Mouse (Mus musculus) thymus, adult 2 months (tissue): ENCODE results near the gene Slc48a1.

Experiments
- CTCF ChIP-seq: fragments of 200-500 bp; IDR thresholded peaks from 2 replicates; pipeline ENCODE4 v1.5.1; 2012; ENCODE audit warnings: mild to moderate bottlenecking, control low read depth, low read length, moderate library complexity, borderline replicate concordance; ENCODE audit not compliant: control insufficient read depth, poor library complexity, insufficient read depth; ENCODE audit errors: extremely low read depth
- POLR2A ChIP-seq: fragments of 200-500 bp; IDR thresholded peaks from 2 replicates; pipeline ENCODE4 v1.6.1; 2012; ENCODE audit warnings: mild to moderate bottlenecking, low read length, control low read depth, moderate library complexity; ENCODE audit not compliant: control insufficient read depth, poor library complexity, insufficient read depth; ENCODE audit errors: extremely low read depth

DNA sequence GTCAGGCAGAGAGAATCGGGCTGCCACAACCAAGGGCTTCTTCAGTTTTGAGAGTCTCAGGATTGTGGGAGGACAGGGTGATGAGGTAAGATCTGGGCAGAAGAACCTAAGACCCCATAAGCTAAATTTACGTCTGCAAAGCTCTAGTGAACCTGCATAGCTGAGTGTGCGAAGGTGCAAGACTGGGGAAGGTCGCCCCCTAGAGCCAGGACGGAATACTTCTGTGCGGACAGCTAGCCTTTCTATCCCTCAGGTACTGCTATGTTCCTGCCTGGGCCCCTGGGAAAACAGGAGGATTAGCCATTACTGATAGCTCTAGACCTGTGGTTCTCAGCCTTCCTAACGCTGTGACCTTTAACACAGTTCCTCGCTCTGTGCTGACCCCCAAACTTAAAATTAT lies 1.8 kb upstream of the Slc48a1 start:
- no peak for TF ChIP-seq POLR2A
- TF ChIP-seq CTCF, result peak; percentile 72; the same call in 1 of the 2 replicates
